Mouse (Mus musculus) MEL (cell line): ENCODE results near the gene Iqcf1.

Experiments used
- CHD2 ChIP-seq: IDR thresholded peaks from 2 replicates; pipeline ENCODE4 v1.6.1; 2011; ENCODE audit warnings: low read length, improper control_type of control experiment
- CTCF ChIP-seq, 3 experiments: IDR thresholded peaks in 2 of 3; conservative IDR thresholded peaks in 1 of 3; 2 replicates each; pipeline ENCODE4 v1.5.1; 2011 to 2012; ENCODE audit warnings: low read length in 3 of 3, low read depth in 2 of 3, mild to moderate bottlenecking in 2 of 3, improper control_type of control experiment in 1 of 3, inconsistent platforms in 1 of 3, mixed read lengths in 1 of 3, moderate library complexity in 1 of 3; ENCODE audit not compliant: control insufficient read depth in 1 of 3, insufficient read depth in 1 of 3, poor library complexity in 1 of 3, severe bottlenecking in 1 of 3
- POLR2A ChIP-seq, 2 experiments: IDR thresholded peaks; 2 replicates each; pipeline ENCODE4 v1.6.1; 2011 to 2012; ENCODE audit warnings: low read length in 2 of 2, mild to moderate bottlenecking in 2 of 2, control low read depth in 1 of 2, improper control_type of control experiment in 1 of 2, low read depth in 1 of 2, moderate library complexity in 1 of 2; ENCODE audit not compliant: control insufficient read depth in 1 of 2, insufficient read depth in 1 of 2, poor library complexity in 1 of 2
- ZKSCAN1 ChIP-seq: IDR thresholded peaks from 2 replicates; pipeline ENCODE4 v1.6.1; 2012; ENCODE audit warnings: low read depth, mild to moderate bottlenecking, inconsistent platforms, low read length, improper control_type of control experiment, moderate library complexity

- TF ChIP-seq CHD2 (no peak), ZKSCAN1 (no peak), CTCF (IDR thresholded peaks at IDR 0.05 in 2 of 3, conservative IDR thresholded peaks at IDR 0.05 in 1 of 3; ENCODE audit: control insufficient read depth in 1 of 3, insufficient read depth in 1 of 3, low read depth in 2 of 3, low read length in 3 of 3, poor library complexity in 1 of 3, severe bottlenecking in 1 of 3) (no peak), POLR2A (IDR thresholded peaks at IDR 0.05; ENCODE audit: control insufficient read depth in 1 of 2, insufficient read depth in 1 of 2, low read depth in 1 of 2, low read length in 2 of 2, poor library complexity in 1 of 2) (no peak; a peak in 1 of 4 replicates)
These were observed 23.5 kb upstream of the Iqcf1 start for GRCm38 (mm10) chr9:106476002-106476923.
